Mouse (Mus musculus) lung, adult 10 weeks (tissue): ENCODE measurements around the gene P2ry10. TPM values are rescaled to one million over a fixed set of nuclear protein-coding genes. Genes with fewer than 3 reads are reported as not detected.

Experiments used
- polyA plus RNA-seq: library from polyadenylated mRNA; stranded (reverse); fragments of 350-450 nt; fragmentation: Illumina TruSeq; extraction: RNeasy Lipid Tissue Mini Kit (QIAGEN cat#74804); gene quantifications from one replicate; pipeline ENCODE4 v1.2.3, GENCODE M21; 2014; ENCODE audit warnings: low read depth, low replicate concordance; ENCODE audit not compliant: insufficient read depth

Gene P2ry10
- 8.0 TPM for polyA plus RNA-seq

DNA sequence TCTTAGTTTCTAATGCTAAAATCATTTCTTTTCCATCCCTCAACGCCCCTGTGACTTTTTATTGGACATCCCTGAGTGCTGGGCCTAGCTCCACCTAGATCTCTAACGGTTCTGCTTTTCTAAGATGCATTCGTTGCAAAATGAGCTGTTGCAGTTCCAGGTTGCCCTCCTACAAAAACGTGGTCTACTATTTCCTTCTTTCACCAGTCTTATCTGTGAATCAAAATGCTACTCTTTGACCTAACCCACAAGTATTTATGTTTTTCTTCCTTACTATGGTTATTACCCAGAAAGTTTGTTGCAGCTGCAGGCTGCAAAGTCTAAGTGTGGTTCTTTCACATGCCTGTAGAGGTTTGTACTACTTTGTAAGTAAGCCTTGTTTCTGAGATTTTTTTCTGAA lies at the start of gene P2ry10:
Gene P2ry10 (plus strand): TSS at position 316 of the 400 bp plus-strand sequence.

DNA sequence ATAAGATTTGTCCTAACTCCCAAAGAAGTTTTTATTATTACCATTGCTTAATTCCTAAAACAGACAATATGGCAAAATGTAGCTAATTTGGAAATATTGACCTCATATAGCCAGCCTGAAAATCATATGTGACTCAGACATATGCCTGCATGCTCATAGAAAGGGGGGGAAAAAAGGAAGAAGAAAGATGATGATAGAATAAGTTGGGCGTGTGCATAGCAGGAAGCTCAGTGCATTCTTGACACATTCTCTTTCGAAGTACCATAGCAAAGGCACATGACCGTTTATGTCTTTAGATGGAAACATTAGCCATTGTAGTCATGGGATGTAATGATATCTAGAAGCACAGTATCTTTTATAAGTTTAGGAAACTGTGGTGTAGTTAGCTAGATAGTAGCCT lies 60.4 kb downstream of the P2ry10 start, which contains the start of gene P2ry10b:
Gene P2ry10b (plus strand): TSS at position 247 of the 400 bp plus-strand sequence.

Other genes starting within 250 kb of the P2ry10 start
- gene Rtl3, start 247.8 kb upstream of the P2ry10 start, polyA plus RNA-seq: 0.14 TPM
- gene Lpar4, start 167.9 kb upstream of the P2ry10 start, polyA plus RNA-seq: 0.89 TPM
- 1.8 TPM for gene P2ry10b, start 60.4 kb downstream of the P2ry10 start, polyA plus RNA-seq
- 2.2 TPM for gene Gpr174, start 167.4 kb downstream of the P2ry10 start, polyA plus RNA-seq